Mouse (Mus musculus): ENCODE results near the gene Plcxd1.
"Not testable (repeated sequence)": the region's sequence is repeated elsewhere in the genome, so short reads cannot be mapped to it uniquely, and the experiment has no call there.

Gene Plcxd1

GRCm38 (mm10) chr5:110099656-110100580, at the start of gene Plcxd1:
Plcxd1 (plus strand) TSS chr5:110099969.
- no peak for DNase-seq (ENCODE audit: low spot score)

GRCm38 (mm10) chr5:110057637-110058408, 41.9 kb upstream of the Plcxd1 start:
- peak; percentile 25 for DNase-seq (ENCODE audit: low spot score)

- DNase-seq (ENCODE audit: low spot score), result not testable (repeated sequence)
These were observed 27.4 kb upstream of the Plcxd1 start, which contains the start of gene Gm17655 for GRCm38 (mm10) chr5:110072413-110072812. Gm17655 (minus strand) TSS chr5:110072513.

- no peak for DNase-seq (ENCODE audit: low spot score)
These were observed 16.8 kb upstream of the Plcxd1 start for GRCm38 (mm10) chr5:110082961-110083360.

- no peak for DNase-seq (ENCODE audit: low spot score)
These were observed 13.5 kb upstream of the Plcxd1 start for GRCm38 (mm10) chr5:110086161-110086866.

- DNase-seq (ENCODE audit: low spot score), result no peak
These were observed 8.2 kb upstream of the Plcxd1 start for GRCm38 (mm10) chr5:110091546-110091945.

GRCm38 (mm10) chr5:110094030-110094846, 5.5 kb upstream of the Plcxd1 start, which contains the start of gene Gm35315:
Gm35315 (minus strand) TSS chr5:110094420.
- no peak for DNase-seq (ENCODE audit: low spot score)

- DNase-seq (ENCODE audit: low spot score), result no peak
These were observed 4.9 kb upstream of the Plcxd1 start for GRCm38 (mm10) chr5:110094847-110095213.

- DNase-seq (ENCODE audit: low spot score), result no peak
These were observed 735 bp upstream of the Plcxd1 start for GRCm38 (mm10) chr5:110098991-110099477.

GRCm38 (mm10) chr5:110100921-110101631, 1.3 kb downstream of the Plcxd1 start:
- DNase-seq (ENCODE audit: low spot score), result no peak

GRCm38 (mm10) chr5:110101716-110102347, 2.1 kb downstream of the Plcxd1 start:
- no peak for DNase-seq (ENCODE audit: low spot score)

- DNase-seq (ENCODE audit: low spot score), result no peak
These were observed 2.7 kb downstream of the Plcxd1 start for GRCm38 (mm10) chr5:110102429-110102828.

- no peak for DNase-seq (ENCODE audit: low spot score)
These were observed 3.3 kb downstream of the Plcxd1 start for GRCm38 (mm10) chr5:110102853-110103625.

- no peak for DNase-seq (ENCODE audit: low spot score)
These were observed 4.3 kb downstream of the Plcxd1 start for GRCm38 (mm10) chr5:110103901-110104615.

GRCm38 (mm10) chr5:110104616-110105380, 5.0 kb downstream of the Plcxd1 start:
- no peak for DNase-seq (ENCODE audit: low spot score)

- DNase-seq (ENCODE audit: low spot score), result no peak
These were observed 6.5 kb downstream of the Plcxd1 start for GRCm38 (mm10) chr5:110106140-110106871.

All from urinary bladder, postnatal 10 days (tissue).